Mouse (Mus musculus) CH12.LX (cell line): ENCODE measurements at regions not wholly inside any gene's neighbourhood (a gene's known extent, or its start where the extent isn't known, plus 50 kb on each side); places are given as distances from the start of the nearest gene placed in this dataset.
A peak's percentile ranks its signal among the peaks of the same experiment; 100 is the strongest.

Experiments used
- DNase-seq: peaks from one replicate; pipeline ENCODE4 v3.0.0-alpha.2; 2013; ENCODE audit errors: extremely low read depth
- H3K27ac ChIP-seq: 2 replicates; pipeline ENCODE4 v1.5.1; 2012; ENCODE audit warnings: low read depth, mild to moderate bottlenecking, control low read depth, moderate library complexity; ENCODE audit not compliant: insufficient read depth
- H3K27me3 ChIP-seq: replicated peaks from 2 replicates; pipeline ENCODE3; 2012; ENCODE audit warnings: inconsistent platforms
- H3K36me3 ChIP-seq, 2 experiments: replicated peaks in 1 of 2; 2 replicates each; pipeline versions ENCODE3 to v1.6.1; 2012; ENCODE audit warnings: inconsistent platforms in 1 of 2, low read length in 1 of 2, mild to moderate bottlenecking in 1 of 2, mixed read lengths in 1 of 2, moderate library complexity in 1 of 2; ENCODE audit not compliant: control insufficient read depth in 1 of 2, insufficient read depth in 1 of 2
- H3K4me1 ChIP-seq, 2 experiments: 2 replicates each; pipeline ENCODE4 v1.6.1; 2012; ENCODE audit warnings: inconsistent platforms in 1 of 2, moderate library complexity in 1 of 2; ENCODE audit not compliant: insufficient read depth in 2 of 2, control insufficient read depth in 1 of 2
- H3K4me2 ChIP-seq: 2 replicates; pipeline ENCODE4 v1.6.1; 2012; ENCODE audit warnings: low read depth, mild to moderate bottlenecking, control low read depth; ENCODE audit not compliant: poor library complexity, insufficient read depth, severe bottlenecking
- H3K4me3 ChIP-seq, 3 experiments: fragments of 150-350 bp in 1 of 3; sonication (generic) in 1 of 3; replicated peaks in 1 of 3; 2 replicates each; pipeline versions ENCODE3 to v1.5.1; 2011 to 2012; ENCODE audit warnings: low read depth in 2 of 3, low read length in 2 of 3, mild to moderate bottlenecking in 2 of 3, moderate library complexity in 2 of 3, control low read depth in 1 of 3, improper control_type of control experiment in 1 of 3, inconsistent platforms in 1 of 3, mixed read lengths in 1 of 3; ENCODE audit not compliant: poor library complexity in 1 of 3
- H3K79me2 ChIP-seq: replicated peaks from 2 replicates; pipeline ENCODE4 v1.6.1; 2012; ENCODE audit warnings: mild to moderate bottlenecking, moderate library complexity; ENCODE audit not compliant: control insufficient read depth, poor library complexity, insufficient read depth, severe bottlenecking; ENCODE audit errors: extremely low read depth
- H3K9ac ChIP-seq: 2 replicates; pipeline ENCODE4 v1.6.1; 2012; ENCODE audit warnings: low read depth, mild to moderate bottlenecking, control low read depth, moderate library complexity; ENCODE audit not compliant: insufficient read depth
- H3K9me3 ChIP-seq: replicated peaks from 2 replicates; pipeline ENCODE3; 2012; ENCODE audit warnings: low read length, inconsistent platforms, mixed read lengths
- BHLHE40 ChIP-seq: IDR thresholded peaks from 2 replicates; pipeline ENCODE4 v1.6.1; 2011; ENCODE audit warnings: mild to moderate bottlenecking, low read depth, low read length, improper control_type of control experiment
- CHD1 ChIP-seq: IDR thresholded peaks from 2 replicates; pipeline ENCODE4 v1.6.1; 2012; ENCODE audit warnings: low read depth, low read length, improper control_type of control experiment, inconsistent platforms
- CHD2 ChIP-seq: IDR thresholded peaks from 2 replicates; pipeline ENCODE4 v1.6.1; 2011; ENCODE audit warnings: low read length, improper control_type of control experiment
- CTCF ChIP-seq, 2 experiments: IDR thresholded peaks in 1 of 2; conservative IDR thresholded peaks in 1 of 2; 2 replicates each; pipeline ENCODE4 v1.5.1; 2011 to 2012; ENCODE audit warnings: low read depth in 2 of 2, low read length in 2 of 2, improper control_type of control experiment in 1 of 2, inconsistent platforms in 1 of 2, mild to moderate bottlenecking in 1 of 2, moderate library complexity in 1 of 2
- ETS1 ChIP-seq: conservative IDR thresholded peaks from 2 replicates; pipeline ENCODE4 v1.6.1; 2012; ENCODE audit warnings: low read depth, mild to moderate bottlenecking, inconsistent platforms, low read length, improper control_type of control experiment, moderate library complexity
- GABPA ChIP-seq: IDR thresholded peaks from 2 replicates; pipeline ENCODE4 v1.6.1; 2012; ENCODE audit warnings: low read depth, low read length, improper control_type of control experiment, inconsistent platforms; ENCODE audit not compliant: insufficient replicate concordance
- HCFC1 ChIP-seq: IDR thresholded peaks from 2 replicates; pipeline ENCODE4 v1.6.1; 2012; ENCODE audit warnings: low read depth, mild to moderate bottlenecking, inconsistent platforms, low read length, improper control_type of control experiment
- JUND ChIP-seq: conservative IDR thresholded peaks from 2 replicates; pipeline ENCODE4 v1.6.1; 2011; ENCODE audit warnings: low read depth, low read length, improper control_type of control experiment
- KAT2A ChIP-seq: IDR thresholded peaks from 2 replicates; pipeline ENCODE4 v1.6.1; 2012; ENCODE audit warnings: low read length, improper control_type of control experiment, inconsistent platforms; ENCODE audit not compliant: insufficient replicate concordance
- MAFK ChIP-seq: IDR thresholded peaks from 2 replicates; pipeline ENCODE4 v1.6.1; 2011; ENCODE audit warnings: low read length, improper control_type of control experiment; ENCODE audit not compliant: insufficient replicate concordance
- MAX ChIP-seq: IDR thresholded peaks from 2 replicates; pipeline ENCODE4 v1.6.1; 2011; ENCODE audit warnings: low read length, improper control_type of control experiment
- MAZ ChIP-seq: IDR thresholded peaks from 2 replicates; pipeline ENCODE4 v1.6.1; 2012; ENCODE audit warnings: low read depth, mild to moderate bottlenecking, inconsistent platforms, low read length, improper control_type of control experiment, moderate library complexity
- MXI1 ChIP-seq: IDR thresholded peaks from 2 replicates; pipeline ENCODE4 v1.6.1; 2011; ENCODE audit warnings: mild to moderate bottlenecking, low read depth, low read length, improper control_type of control experiment
- NRF1 ChIP-seq: IDR thresholded peaks from 2 replicates; pipeline ENCODE4 v1.6.1; 2014; ENCODE audit warnings: low read depth, mild to moderate bottlenecking, inconsistent platforms, low read length, improper control_type of control experiment, moderate library complexity
- POLR2AphosphoS2 ChIP-seq: IDR thresholded peaks from 2 replicates; pipeline ENCODE4 v1.6.1; 2011; ENCODE audit warnings: low read depth, low read length, improper control_type of control experiment
- RAD21 ChIP-seq: IDR thresholded peaks from 2 replicates; pipeline ENCODE4 v1.6.1; 2011; ENCODE audit warnings: low read depth, mild to moderate bottlenecking, low read length, improper control_type of control experiment, moderate library complexity
- RCOR1 ChIP-seq: conservative IDR thresholded peaks from 2 replicates; pipeline ENCODE4 v1.6.1; 2012; ENCODE audit warnings: low read depth, mild to moderate bottlenecking, inconsistent platforms, low read length, improper control_type of control experiment
- SIN3A ChIP-seq: IDR thresholded peaks from 2 replicates; pipeline ENCODE4 v1.6.1; 2012; ENCODE audit warnings: low read length, improper control_type of control experiment, inconsistent platforms
- SMC3 ChIP-seq: IDR thresholded peaks from 2 replicates; pipeline ENCODE4 v1.6.1; 2011; ENCODE audit warnings: low read depth, low read length, improper control_type of control experiment
- TBP ChIP-seq: conservative IDR thresholded peaks from 2 replicates; pipeline ENCODE4 v1.6.1; 2011; ENCODE audit warnings: low read depth, low read length, improper control_type of control experiment
- TCF12 ChIP-seq: IDR thresholded peaks from 2 replicates; pipeline ENCODE4 v1.6.1; 2014; ENCODE audit warnings: low read depth, mild to moderate bottlenecking, inconsistent platforms, low read length, improper control_type of control experiment
- UBTF ChIP-seq: IDR thresholded peaks from 2 replicates; pipeline ENCODE4 v1.6.1; 2012; ENCODE audit warnings: low read depth, mild to moderate bottlenecking, inconsistent platforms, low read length, improper control_type of control experiment, moderate library complexity
- USF1 ChIP-seq: IDR thresholded peaks from 2 replicates; pipeline ENCODE4 v1.6.1; 2014; ENCODE audit warnings: low read depth, mild to moderate bottlenecking, inconsistent platforms, low read length, improper control_type of control experiment
- USF2 ChIP-seq: conservative IDR thresholded peaks from 2 replicates; pipeline ENCODE4 v1.6.1; 2011; ENCODE audit warnings: low read depth, low read length, improper control_type of control experiment
- ZMIZ1 ChIP-seq: IDR thresholded peaks from 2 replicates; pipeline ENCODE4 v1.6.1; 2012; ENCODE audit warnings: low read depth, mild to moderate bottlenecking, inconsistent platforms, low read length, improper control_type of control experiment
- ZNF384 ChIP-seq: IDR thresholded peaks from 2 replicates; pipeline ENCODE4 v1.6.1; 2012; ENCODE audit warnings: low read depth, low read length, improper control_type of control experiment, inconsistent platforms
- dilution Hi-C: fragments of 300-500 bp; cut with MboI; formaldehyde crosslinking; loops from 2 replicates; pipeline ENCODE4 v1.14.3; 2020; ENCODE audit warnings: low sequenced_read_pairs; ENCODE audit not compliant: extremely low pct_unique_long_range_greater_than_20kb, extremely low pct_ligation_motif_present
- in situ Hi-C: fragments of 300-500 bp; cut with MboI; formaldehyde crosslinking; loops from 3 replicates; pipeline ENCODE4 v1.14.3; 2019; ENCODE audit warnings: low sequenced_read_pairs, low pct_ligation_motif_present, low pct_unique_long_range_greater_than_20kb, mixed read lengths

DNA sequence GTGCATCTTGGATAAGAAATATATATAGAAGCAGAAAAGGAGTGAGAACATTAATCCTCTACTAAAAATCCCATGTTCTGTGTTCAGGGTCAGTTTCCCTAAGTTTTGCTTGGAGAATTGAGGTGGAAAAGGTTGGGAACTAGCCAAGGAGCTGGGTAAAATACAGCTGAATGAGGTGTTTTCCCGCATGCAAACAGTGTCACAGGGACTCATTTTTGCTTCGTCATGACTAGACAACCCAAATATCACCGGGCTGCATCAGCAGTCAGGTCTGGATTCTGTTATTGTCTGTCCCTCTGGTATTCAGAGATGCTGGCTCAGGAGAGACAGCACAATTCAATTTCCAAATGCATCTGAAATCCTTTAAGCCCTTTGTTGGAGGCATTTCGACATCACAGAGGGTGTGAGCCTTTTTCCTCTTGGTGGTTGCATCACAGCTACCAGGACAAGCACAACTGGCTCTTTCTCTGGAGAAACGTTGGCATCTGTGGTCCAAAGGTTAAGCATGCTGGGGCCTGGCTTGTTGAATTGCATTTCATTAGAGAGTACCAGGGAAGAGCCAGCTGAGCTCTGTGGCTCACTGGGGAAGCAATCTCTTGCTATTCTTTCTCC lies 59.6 kb upstream of the Sesn3 start:
- H3K36me3 ChIP-seq: no peaks in the 10 kb centered on the region
- peaks cover 29 to 53% of the 10 kb centered on the region in 2 experiments for H3K4me1 ChIP-seq
- H3K27ac ChIP-seq: peak overlapping the region; percentile 12; the same call in 1 of the 2 replicates
- H3K9ac ChIP-seq: peak overlapping the region; percentile 6; the same call in 1 of the 2 replicates
- peak; percentile 62 for DNase-seq
- no peaks in the 10 kb centered on the region for H3K27me3 ChIP-seq
- no peak for TF ChIP-seq USF1
- TF ChIP-seq UBTF: no peak
- TF ChIP-seq RCOR1: no peak
- peak; percentile 88 for TF ChIP-seq MAFK
- TF ChIP-seq CTCF (conservative IDR thresholded peaks at IDR 0.05 in 1 of 2, IDR thresholded peaks at IDR 0.05 in 1 of 2; ENCODE audit: low read depth in 2 of 2, low read length in 2 of 2): no peak
- peak; percentile 49 for TF ChIP-seq ETS1
- TF ChIP-seq POLR2AphosphoS2: no peak
- no peak for TF ChIP-seq SMC3
- no peak for TF ChIP-seq MAX
- TF ChIP-seq MXI1: no peak
- no peak for TF ChIP-seq JUND
- no peak for TF ChIP-seq ZNF384
- TF ChIP-seq NRF1: no peak
- peak; percentile 12; the same call in 1 of the 2 replicates for TF ChIP-seq BHLHE40
- TF ChIP-seq MAZ: no peak
- no peak for TF ChIP-seq KAT2A
- TF ChIP-seq, all 38 proteins: peak for 3
- H3K79me2 ChIP-seq: no peaks in the 10 kb centered on the region
- no peaks in the 10 kb centered on the region for H3K9me3 ChIP-seq
- dilution Hi-C loops (no loop called here), in situ Hi-C loops (no loop called here)
- H3K4me2 ChIP-seq: peak overlapping the region; percentile 86
- H3K4me3 ChIP-seq: no peak overlapping the region

DNA sequence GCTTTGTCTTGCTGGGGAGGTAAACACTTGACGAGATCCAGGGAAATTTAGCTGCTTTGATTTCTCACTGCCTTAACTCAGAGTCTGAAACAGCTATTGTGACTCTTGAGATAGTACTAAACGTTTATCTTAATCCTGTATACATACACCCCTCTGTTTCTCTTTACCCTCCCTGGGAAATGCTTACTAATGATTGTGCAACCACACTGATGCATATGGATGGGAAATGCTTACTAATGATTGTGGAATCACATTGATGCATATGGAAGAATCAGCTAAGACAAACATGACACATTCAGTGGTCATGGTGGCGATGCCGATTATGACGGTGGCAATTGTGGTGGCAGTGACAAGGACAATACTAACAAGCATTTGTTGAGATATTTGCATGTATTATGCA lies 58.9 kb upstream of the Sesn3 start:
- no peak for TF ChIP-seq ETS1
- TF ChIP-seq GABPA: no peak
- no peak for TF ChIP-seq MXI1
- TF ChIP-seq CHD1: no peak
- no peak for TF ChIP-seq CHD2
- no peak for TF ChIP-seq TCF12
- TF ChIP-seq MAZ: no peak
- TF ChIP-seq ZMIZ1: no peak
- TF ChIP-seq TBP: no peak
- no peak for TF ChIP-seq HCFC1
- no peak for TF ChIP-seq USF2
- TF ChIP-seq SIN3A: no peak
- TF ChIP-seq RAD21: no peak
- TF ChIP-seq KAT2A: no peak
- TF ChIP-seq NRF1: no peak
- no peak overlapping the region for H3K27ac ChIP-seq
- no peaks in the 10 kb centered on the region for H3K36me3 ChIP-seq
- peaks cover 29 to 53% of the 10 kb centered on the region in 2 experiments for H3K4me1 ChIP-seq
- no peaks in the 10 kb centered on the region for H3K9me3 ChIP-seq
- no peak overlapping the region for H3K4me3 ChIP-seq
- in situ Hi-C loops (no loop called here), dilution Hi-C loops (no loop called here)
- no peaks in the 10 kb centered on the region for H3K79me2 ChIP-seq
- peak overlapping the region; percentile 1; the same call in 1 of the 2 replicates for H3K9ac ChIP-seq
- no peaks in the 10 kb centered on the region for H3K27me3 ChIP-seq
- DNase-seq: no peak
- no peak overlapping the region for H3K4me2 ChIP-seq
